Mouse (Mus musculus) hindbrain, embryonic 13.5 days (tissue): ENCODE measurements around the gene Olfr554. TPM values are rescaled to one million over a fixed set of nuclear protein-coding genes. Genes with fewer than 3 reads are reported as not detected.
"Not testable (repeated sequence)": the region's sequence is repeated elsewhere in the genome, so short reads cannot be mapped to it uniquely, and the experiment has no call there.

Source experiments
- ATAC-seq: fragments of 200-750 bp; cut with Nextera tagmentation; 2 replicates; pipeline ENCODE4 v1.8.0; 2017; ENCODE audit warnings: moderate TSS enrichment; ENCODE audit not compliant: low FRiP score
- H3K27ac ChIP-seq: fragments of 300-500 bp; sonication (generic); 2 replicates; pipeline ENCODE4 v1.5.1; 2015; ENCODE audit warnings: inconsistent platforms, mild to moderate bottlenecking, moderate library complexity
- H3K27me3 ChIP-seq: fragments of 300-500 bp; sonication (generic); 2 replicates; pipeline ENCODE4 v1.6.1; 2015; ENCODE audit warnings: mild to moderate bottlenecking, inconsistent platforms
- H3K36me3 ChIP-seq: fragments of 300-500 bp; sonication (generic); 2 replicates; pipeline ENCODE4 v1.6.1; 2015; ENCODE audit warnings: mild to moderate bottlenecking, inconsistent platforms
- H3K4me1 ChIP-seq: fragments of 300-500 bp; sonication (generic); replicated peaks from 2 replicates; pipeline ENCODE4 v1.6.1; 2015; ENCODE audit warnings: inconsistent platforms
- H3K4me2 ChIP-seq: fragments of 300-500 bp; sonication (generic); 2 replicates; pipeline ENCODE4 v1.6.1; 2015; ENCODE audit warnings: inconsistent platforms, mild to moderate bottlenecking, moderate library complexity
- H3K4me3 ChIP-seq: fragments of 300-500 bp; sonication (generic); 2 replicates; pipeline ENCODE4 v1.5.1; 2015; ENCODE audit warnings: mild to moderate bottlenecking, inconsistent platforms
- H3K9ac ChIP-seq: fragments of 300-500 bp; sonication (generic); 2 replicates; pipeline ENCODE4 v1.6.1; 2015; ENCODE audit warnings: mild to moderate bottlenecking, inconsistent platforms
- H3K9me3 ChIP-seq: fragments of 300-500 bp; sonication (generic); 2 replicates; pipeline ENCODE4 v1.6.1; 2016; ENCODE audit warnings: inconsistent platforms
- WGBS: fragments of 180-500 bp; shearing (Covaris S2); methylation state at CpG from one replicate; pipeline ENCODE4 v1.1.7; 2015; 5-methylcytosine and 5-hydroxymethylcytosine counted together
- polyA plus RNA-seq: library from polyadenylated mRNA; unstranded; fragments of >200 nt; fragmentation: Nextera tagmentation; extraction: Ambion mirVana; gene quantifications from 2 replicates; pipeline ENCODE4 v1.2.1, GENCODE M21; 2015

Gene Olfr554
- polyA plus RNA-seq, result not detected in 2 replicates

- H3K4me1 ChIP-seq, result no peaks in the 10 kb centered on the region
- H3K36me3 ChIP-seq, result no peaks in the 10 kb centered on the region
- no peak within 1 kb of the TSS for H3K9ac ChIP-seq
- no peak within 1 kb of the TSS for H3K4me3 ChIP-seq
- no peaks in the 10 kb centered on the region for H3K27me3 ChIP-seq
- no peak for ATAC-seq
- H3K9me3 ChIP-seq, result no peaks in the 10 kb centered on the region
- 76% methylated on average over 1 of the region's 1 CpGs for WGBS
- H3K27ac ChIP-seq, result no peak within 1 kb of the TSS
- H3K4me2 ChIP-seq, result no peak within 1 kb of the TSS
Measured at GRCm38 (mm10) chr7:102638132-102638531, at the start of gene Olfr554. Olfr554 (plus strand) TSS chr7:102638432.

- H3K9ac ChIP-seq, result no peak within 1 kb of the TSS
- H3K4me3 ChIP-seq, result no peak within 1 kb of the TSS
- no peak within 1 kb of the TSS for H3K27ac ChIP-seq
- no peaks in the 10 kb centered on the region for H3K36me3 ChIP-seq
- WGBS, result 94% methylated on average over 3 of the region's 3 CpGs
- no peak for ATAC-seq
- H3K27me3 ChIP-seq, result no peaks in the 10 kb centered on the region
- no peaks in the 10 kb centered on the region for H3K4me1 ChIP-seq
- no peak within 1 kb of the TSS for H3K4me2 ChIP-seq
- no peaks in the 10 kb centered on the region for H3K9me3 ChIP-seq
Measured at GRCm38 (mm10) chr7:102591786-102592185, 46.4 kb upstream of the Olfr554 start, which contains the start of gene Olfr551. Olfr551 (minus strand) TSS chr7:102591886.

- no peak within 1 kb of the TSS for H3K9ac ChIP-seq
- H3K4me2 ChIP-seq, result no peak within 1 kb of the TSS
- no peak within 1 kb of the TSS for H3K27ac ChIP-seq
- no peaks in the 10 kb centered on the region for H3K36me3 ChIP-seq
- no peaks in the 10 kb centered on the region for H3K9me3 ChIP-seq
- 59% methylated on average over 1 of the region's 1 CpGs for WGBS
- no peak within 1 kb of the TSS for H3K4me3 ChIP-seq
- no peak for ATAC-seq
- no peaks in the 10 kb centered on the region for H3K27me3 ChIP-seq
- no peaks in the 10 kb centered on the region for H3K4me1 ChIP-seq
Measured at GRCm38 (mm10) chr7:102597378-102598031, 40.7 kb upstream of the Olfr554 start, which contains the start of gene Olfr552. Olfr552 (plus strand) TSS chr7:102597770.

- no peak within 1 kb of the TSS for H3K4me2 ChIP-seq
- no peak within 1 kb of the TSS for H3K27ac ChIP-seq
- H3K27me3 ChIP-seq, result no peaks in the 10 kb centered on the region
- no peaks in the 10 kb centered on the region for H3K9me3 ChIP-seq
- no peak for ATAC-seq
- no peak within 1 kb of the TSS for H3K9ac ChIP-seq
- H3K4me1 ChIP-seq, result no peaks in the 10 kb centered on the region
- no peak within 1 kb of the TSS for H3K4me3 ChIP-seq
- H3K36me3 ChIP-seq, result no peaks in the 10 kb centered on the region
Measured at GRCm38 (mm10) chr7:102618118-102618517, 20.1 kb upstream of the Olfr554 start, which contains the start of gene Olfr553. Olfr553 (minus strand) TSS chr7:102618218.

- Histone ChIP-seq H3K4me2 (no peak overlapping the region), H3K4me3 (no peak overlapping the region), H3K27me3 (no peaks in the 10 kb centered on the region), H3K9me3 (no peaks in the 10 kb centered on the region), H3K9ac (no peak overlapping the region), H3K27ac (no peak overlapping the region), H3K4me1 (no peaks in the 10 kb centered on the region), H3K36me3 (no peaks in the 10 kb centered on the region)
- 74% methylated on average over 5 of the region's 5 CpGs for WGBS
- no peak for ATAC-seq
Measured at GRCm38 (mm10) chr7:102619608-102620007, 18.6 kb upstream of the Olfr554 start.

GRCm38 (mm10) chr7:102620368-102620767 is 17.9 kb upstream of the Olfr554 start:
- ATAC-seq, H3K27ac ChIP-seq, H3K4me3 ChIP-seq, H3K9me3 ChIP-seq, H3K4me2 ChIP-seq, H3K4me1 ChIP-seq, H3K9ac ChIP-seq, H3K36me3 ChIP-seq, H3K27me3 ChIP-seq: not testable (repeated sequence)
- 89% methylated on average over 19 of the region's 19 CpGs for whole genome bisulfite sequencing

GRCm38 (mm10) chr7:102636665-102637064 is 1.6 kb upstream of the Olfr554 start:
- H3K9ac ChIP-seq, result no peak overlapping the region
- H3K4me3 ChIP-seq, result no peak overlapping the region
- no peaks in the 10 kb centered on the region for H3K36me3 ChIP-seq
- ATAC-seq, result no peak
- H3K27ac ChIP-seq, result no peak overlapping the region
- no peaks in the 10 kb centered on the region for H3K4me1 ChIP-seq
- 31% methylated on average over 3 of the region's 3 CpGs for WGBS
- H3K9me3 ChIP-seq, result no peaks in the 10 kb centered on the region
- no peak overlapping the region for H3K4me2 ChIP-seq
- H3K27me3 ChIP-seq, result no peaks in the 10 kb centered on the region

GRCm38 (mm10) chr7:102644945-102645344 is 6.7 kb downstream of the Olfr554 start:
- WGBS, result 90% methylated on average over 4 of the region's 4 CpGs
- not testable (repeated sequence) for H3K4me2 ChIP-seq, H3K4me1 ChIP-seq, ATAC-seq, H3K9me3 ChIP-seq, H3K27me3 ChIP-seq, H3K27ac ChIP-seq, H3K4me3 ChIP-seq, H3K9ac ChIP-seq, H3K36me3 ChIP-seq

- no peaks in the 10 kb centered on the region for H3K36me3 ChIP-seq
- H3K4me3 ChIP-seq, result no peak within 1 kb of the TSS
- 85% methylated on average over 1 of the region's 1 CpGs for WGBS
- ATAC-seq, result no peak
- no peak within 1 kb of the TSS for H3K27ac ChIP-seq
- no peaks in the 10 kb centered on the region for H3K27me3 ChIP-seq
- no peaks in the 10 kb centered on the region for H3K9me3 ChIP-seq
- H3K9ac ChIP-seq, result no peak within 1 kb of the TSS
- H3K4me1 ChIP-seq, result no peaks in the 10 kb centered on the region
- H3K4me2 ChIP-seq, result no peak within 1 kb of the TSS
Measured at GRCm38 (mm10) chr7:102658523-102658922, 20.3 kb downstream of the Olfr554 start, which contains the start of gene Olfr555. Olfr555 (plus strand) TSS chr7:102658823.

GRCm38 (mm10) chr7:102664599-102664998 is 26.4 kb downstream of the Olfr554 start, which contains the start of gene Olfr556:
Olfr556 (plus strand) TSS chr7:102664899.
- no peak for ATAC-seq
- Histone ChIP-seq H3K4me3 (no peak within 1 kb of the TSS), H3K36me3 (no peaks in the 10 kb centered on the region), H3K27ac (no peak within 1 kb of the TSS), H3K9ac (no peak within 1 kb of the TSS), H3K4me2 (no peak within 1 kb of the TSS), H3K27me3 (no peaks in the 10 kb centered on the region), H3K9me3 (no peaks in the 10 kb centered on the region), H3K4me1 (no peaks in the 10 kb centered on the region)
- 41% methylated on average over 3 of the region's 3 CpGs for WGBS

- Histone ChIP-seq H3K9me3 (no peaks in the 10 kb centered on the region), H3K4me2 (no peak overlapping the region), H3K27ac (no peak overlapping the region), H3K36me3 (no peaks in the 10 kb centered on the region), H3K9ac (no peak overlapping the region), H3K4me3 (no peak overlapping the region), H3K27me3 (no peaks in the 10 kb centered on the region), H3K4me1 (no peaks in the 10 kb centered on the region)
- WGBS, result 51% methylated on average over 2 of the region's 2 CpGs
- no peak for ATAC-seq
Measured at GRCm38 (mm10) chr7:102665378-102665777, 27.1 kb downstream of the Olfr554 start.

GRCm38 (mm10) chr7:102676225-102676624 is 38.0 kb downstream of the Olfr554 start:
- no peaks in the 10 kb centered on the region for H3K9me3 ChIP-seq
- H3K4me1 ChIP-seq, result no peaks in the 10 kb centered on the region
- no peak for ATAC-seq
- peaks cover 4% of the 10 kb centered on the region; the same call in 1 of the 2 replicates for H3K36me3 ChIP-seq
- H3K4me3 ChIP-seq, result no peak overlapping the region
- no peaks in the 10 kb centered on the region for H3K27me3 ChIP-seq
- H3K27ac ChIP-seq, result no peak overlapping the region
- H3K9ac ChIP-seq, result no peak overlapping the region
- no peak overlapping the region for H3K4me2 ChIP-seq
- 92% methylated on average over 2 of the region's 2 CpGs for WGBS

- WGBS, result 97% methylated on average over 1 of the region's 1 CpGs
- no peak overlapping the region for H3K4me3 ChIP-seq
- H3K36me3 ChIP-seq, result peaks cover 4% of the 10 kb centered on the region; the same call in 1 of the 2 replicates
- H3K4me2 ChIP-seq, result no peak overlapping the region
- H3K4me1 ChIP-seq, result no peaks in the 10 kb centered on the region
- no peak overlapping the region for H3K27ac ChIP-seq
- ATAC-seq, result no peak
- no peaks in the 10 kb centered on the region for H3K27me3 ChIP-seq
- no peaks in the 10 kb centered on the region for H3K9me3 ChIP-seq
- H3K9ac ChIP-seq, result no peak overlapping the region
Measured at GRCm38 (mm10) chr7:102681916-102682315, 43.7 kb downstream of the Olfr554 start.
